Mouse (Mus musculus): ENCODE measurements around the gene Ptn.
"Not testable (repeated sequence)": the region's sequence is repeated elsewhere in the genome, so short reads cannot be mapped to it uniquely, and the experiment has no call there.

Ptn gene

DNA sequence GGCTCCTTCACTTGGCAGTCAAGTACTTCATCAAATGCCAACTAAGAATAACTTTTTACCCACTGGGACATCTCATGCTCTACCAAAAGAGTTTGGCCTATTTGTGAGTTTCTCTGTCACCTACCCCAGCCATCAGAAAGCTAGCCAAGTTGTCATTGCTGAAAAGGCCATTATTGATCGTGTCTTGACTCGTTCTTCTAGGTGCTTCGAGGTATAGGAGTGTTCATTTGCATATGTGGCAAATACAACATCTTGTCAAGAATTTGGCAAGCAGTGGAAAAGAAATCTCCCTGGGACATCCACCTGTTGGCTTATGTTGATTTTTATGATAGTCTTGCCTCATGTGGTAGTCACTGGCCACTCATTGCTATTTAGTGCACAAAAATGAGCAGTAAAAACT lies 43.1 kb downstream of the Ptn start:
- DNase-seq (ENCODE audit: low read depth in 2 of 2, low spot score in 2 of 2): no peak

- DNase-seq (ENCODE audit: low read depth in 2 of 2, low spot score in 2 of 2): no peak
These were observed 54.8 kb downstream of the Ptn start for GRCm38 (mm10) chr6:36755001-36755885.

GRCm38 (mm10) chr6:36752887-36753286 lies 57.1 kb downstream of the Ptn start:
- no peak for DNase-seq (ENCODE audit: low read depth in 2 of 2, low spot score in 2 of 2)

DNA sequence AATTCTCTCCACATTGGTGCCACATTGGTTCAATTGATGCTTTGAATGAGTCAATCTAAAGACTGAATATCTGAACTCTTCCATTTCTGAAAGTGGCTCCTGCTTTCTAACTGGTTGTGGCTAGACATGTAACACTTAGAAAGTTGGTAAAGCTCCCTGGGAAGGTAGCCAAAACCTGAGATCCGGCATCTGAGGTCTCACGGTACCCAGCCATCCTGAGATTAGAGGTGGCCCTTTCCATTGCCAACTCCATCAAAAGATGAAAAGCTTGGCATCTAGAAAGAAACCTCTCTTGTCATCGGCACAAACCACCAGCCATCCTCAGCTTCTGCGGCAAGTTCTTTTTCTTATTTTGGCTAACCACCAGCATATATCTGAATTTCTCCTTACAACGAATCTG lies 70.2 kb downstream of the Ptn start:
- no peak for DNase-seq (ENCODE audit: low read depth in 2 of 2, low spot score in 2 of 2)

DNA sequence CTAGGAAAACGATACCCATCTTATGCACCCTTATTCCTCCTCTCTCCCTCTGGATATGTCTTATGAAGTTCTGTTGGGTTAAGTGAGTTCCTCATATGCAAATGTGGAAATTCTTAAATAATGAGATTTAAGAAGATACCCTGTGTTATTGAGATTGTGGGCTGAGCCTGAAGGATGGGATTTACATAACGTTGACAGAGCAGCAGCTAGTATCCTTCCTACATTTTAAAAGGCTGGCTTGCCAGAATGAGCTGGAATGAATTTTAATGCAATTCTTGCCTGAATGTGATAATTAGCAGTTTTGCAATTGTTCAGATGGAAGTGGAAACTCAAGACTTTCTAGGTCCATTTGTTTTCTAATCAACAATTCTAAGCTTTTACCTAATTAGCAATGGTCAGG lies 73.3 kb downstream of the Ptn start:
- no peak for DNase-seq (ENCODE audit: low read depth in 2 of 2, low spot score in 2 of 2)

DNA sequence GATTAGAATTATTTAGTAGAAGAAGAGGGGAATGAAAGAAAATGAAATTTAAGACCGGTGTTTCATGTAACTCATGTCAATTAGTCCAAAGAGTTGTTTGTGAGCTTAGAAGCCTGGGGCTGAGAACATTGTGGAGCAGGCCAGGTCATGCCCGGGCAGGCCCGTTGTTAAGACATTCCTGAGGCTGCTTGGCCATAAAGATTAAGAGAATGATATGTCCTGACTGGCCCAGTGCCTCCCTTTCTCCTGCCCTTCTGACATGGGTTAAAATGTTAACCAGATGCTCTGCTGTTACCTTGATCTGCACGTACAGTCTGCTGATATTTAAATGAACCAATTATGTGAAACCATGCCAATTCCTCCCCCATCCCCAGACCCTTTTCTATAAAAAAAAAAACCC lies 74.4 kb downstream of the Ptn start:
- not testable (repeated sequence) for DNase-seq (ENCODE audit: low read depth in 2 of 2, low spot score in 2 of 2)

DNA sequence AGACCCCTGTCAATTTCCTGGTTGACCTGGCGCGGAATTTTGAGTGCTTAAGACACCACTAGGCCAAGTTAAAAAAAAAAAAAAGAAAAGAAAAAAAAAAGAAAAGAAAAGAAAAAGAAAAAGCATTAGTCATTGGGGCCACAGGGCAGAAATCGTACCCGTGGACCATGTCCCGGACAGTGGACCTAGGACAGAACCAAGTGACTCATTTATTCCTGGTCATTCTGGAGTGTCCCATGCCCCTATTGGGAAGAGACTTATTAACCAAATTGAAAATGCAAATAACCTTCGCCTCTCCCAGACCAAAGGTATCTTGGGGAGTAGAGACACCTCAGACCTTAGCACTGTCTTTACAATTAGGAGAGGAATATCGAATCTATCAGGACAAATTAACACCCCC lies 80.2 kb downstream of the Ptn start:
- DNase-seq (ENCODE audit: low read depth in 2 of 2, low spot score in 2 of 2): not testable (repeated sequence)

GRCm38 (mm10) chr6:36728079-36728478 lies 81.9 kb downstream of the Ptn start:
- no peak for DNase-seq (ENCODE audit: low read depth in 2 of 2, low spot score in 2 of 2)

GRCm38 (mm10) chr6:36725509-36726160 lies 84.4 kb downstream of the Ptn start:
- DNase-seq (ENCODE audit: low read depth in 2 of 2, low spot score in 2 of 2): no peak

DNA sequence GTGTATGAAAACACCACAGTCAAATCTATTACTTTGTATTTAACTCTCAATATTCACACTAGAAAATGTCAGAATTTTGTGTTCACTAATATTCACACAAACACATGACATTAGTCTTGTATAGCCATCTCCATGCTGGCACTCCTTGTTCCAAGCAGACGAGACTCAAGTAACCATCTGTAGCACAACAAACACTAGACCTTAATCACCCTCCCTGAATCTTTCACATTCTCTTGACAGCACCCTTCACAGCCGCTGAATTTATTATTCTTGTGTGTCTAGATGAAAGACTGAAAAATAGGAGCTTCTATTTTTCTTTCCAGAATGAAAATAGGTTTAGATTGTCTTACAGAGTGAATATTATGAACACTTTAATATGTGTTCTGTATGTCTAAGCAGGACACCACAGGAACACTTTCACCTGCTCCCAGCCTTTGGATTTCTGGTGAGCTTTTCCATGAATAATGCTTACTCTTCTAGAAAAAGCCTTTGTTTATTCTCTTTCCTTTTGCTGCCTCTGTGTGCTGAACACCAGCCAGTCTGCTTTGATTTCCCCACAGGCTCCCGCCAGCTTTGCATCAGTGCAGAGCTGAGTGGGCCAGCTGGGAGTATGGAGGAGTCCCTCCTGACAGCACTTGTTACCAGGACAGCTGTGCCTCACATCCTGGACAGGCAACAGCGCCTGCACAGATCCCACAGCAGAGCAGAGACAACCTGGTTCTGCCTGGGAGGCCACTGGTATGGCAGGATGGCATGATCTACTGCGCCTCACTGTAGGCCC lies 87.1 kb downstream of the Ptn start:
- no peak for DNase-seq (ENCODE audit: low read depth in 2 of 2, low spot score in 2 of 2)

- DNase-seq (ENCODE audit: low read depth in 2 of 2, low spot score in 2 of 2): no peak
These were observed 96.7 kb downstream of the Ptn start for GRCm38 (mm10) chr6:36713329-36713728.

DNA sequence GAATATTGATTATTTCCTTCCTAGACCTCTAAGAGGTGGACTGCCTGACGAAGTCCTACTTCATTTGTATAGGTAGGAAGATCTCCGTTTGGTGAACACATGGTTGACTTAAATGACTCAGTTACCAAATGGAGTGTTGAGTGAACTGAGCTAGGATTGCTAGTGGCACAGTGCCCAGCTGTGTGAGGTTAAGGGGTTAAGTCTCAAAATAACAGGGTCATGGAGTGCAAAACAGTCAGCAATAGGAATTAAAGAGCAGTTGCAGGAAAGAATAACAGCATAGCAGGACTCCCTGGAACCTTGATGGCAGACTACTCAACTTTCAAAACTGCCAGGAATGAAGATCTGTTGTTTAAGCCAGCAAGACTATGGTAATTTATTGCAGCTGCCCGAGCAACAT lies 114.5 kb downstream of the Ptn start:
- DNase-seq (ENCODE audit: low read depth in 2 of 2, low spot score in 2 of 2): no peak

DNA sequence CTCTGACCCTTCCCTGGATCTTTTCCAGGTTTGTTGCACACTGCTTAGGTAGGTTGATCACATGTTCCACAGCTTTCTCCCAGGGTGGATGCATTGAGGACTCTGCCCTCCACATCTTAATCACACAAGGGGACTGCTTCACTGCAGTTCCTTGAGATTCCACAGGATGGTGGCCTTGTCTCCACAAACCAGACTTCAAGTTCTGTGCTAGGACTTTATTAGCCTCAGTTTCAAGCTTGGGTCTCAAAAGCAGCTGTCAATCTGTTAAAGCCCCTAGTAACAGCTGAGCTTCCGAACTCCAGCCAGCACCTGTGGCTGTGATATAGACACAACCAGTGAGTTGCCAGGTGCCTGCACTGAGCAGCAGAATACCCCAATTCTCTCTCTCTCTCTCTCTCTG lies 118.5 kb downstream of the Ptn start:
- DNase-seq (ENCODE audit: low read depth in 2 of 2, low spot score in 2 of 2): no peak

- no peak for DNase-seq (ENCODE audit: low read depth in 2 of 2, low spot score in 2 of 2)
These were observed 119.1 kb downstream of the Ptn start for GRCm38 (mm10) chr6:36690941-36691340.

GRCm38 (mm10) chr6:36676710-36677691 lies 133.0 kb downstream of the Ptn start:
- no peak for DNase-seq (ENCODE audit: low read depth in 2 of 2, low spot score in 2 of 2)

DNA sequence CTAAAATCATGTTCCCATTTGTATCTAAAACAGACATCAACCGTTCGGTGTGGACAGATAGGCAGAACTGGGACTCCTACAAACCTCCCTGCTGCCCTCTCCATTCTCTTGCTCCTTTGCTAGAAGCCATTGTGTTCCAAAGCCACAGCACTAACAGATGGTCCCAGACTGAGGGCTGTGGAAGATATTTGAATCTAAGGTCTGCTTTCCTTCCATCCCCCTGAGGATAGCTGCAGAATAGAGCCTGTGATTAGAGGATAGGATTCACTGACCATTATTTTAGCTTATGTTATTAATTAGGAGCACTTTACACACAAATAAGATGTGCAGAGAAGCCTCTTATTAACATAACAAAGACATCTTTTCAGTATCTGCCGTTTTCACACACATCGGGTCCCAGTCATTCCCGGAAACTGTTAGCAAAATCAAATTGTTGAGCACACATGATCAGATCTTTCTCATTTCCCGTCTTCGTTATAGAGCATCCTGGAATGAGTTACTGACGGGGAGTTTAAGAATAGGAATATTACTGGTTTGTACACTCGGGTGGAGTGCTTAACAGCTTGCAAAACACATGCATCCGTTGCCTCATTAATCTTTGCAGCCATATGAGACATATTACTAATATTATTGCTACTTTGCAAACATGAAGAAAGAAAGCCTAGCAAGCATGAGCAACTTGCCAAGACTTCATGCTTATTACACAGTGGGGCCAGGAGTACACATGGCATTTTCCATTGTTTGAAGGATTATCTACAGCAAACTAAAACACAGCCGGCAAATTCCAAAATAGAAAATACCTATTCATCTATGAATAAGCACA lies 137.4 kb downstream of the Ptn start:
- no peak for DNase-seq (ENCODE audit: low read depth in 2 of 2, low spot score in 2 of 2)

GRCm38 (mm10) chr6:36671274-36671673 lies 138.7 kb downstream of the Ptn start:
- DNase-seq (ENCODE audit: low read depth in 2 of 2, low spot score in 2 of 2): no peak
